Mouse (Mus musculus): ENCODE measurements around the gene Sectm1a.
"Not testable (repeated sequence)": the region's sequence is repeated elsewhere in the genome, so short reads cannot be mapped to it uniquely, and the experiment has no call there.

Gene Sectm1a

DNA sequence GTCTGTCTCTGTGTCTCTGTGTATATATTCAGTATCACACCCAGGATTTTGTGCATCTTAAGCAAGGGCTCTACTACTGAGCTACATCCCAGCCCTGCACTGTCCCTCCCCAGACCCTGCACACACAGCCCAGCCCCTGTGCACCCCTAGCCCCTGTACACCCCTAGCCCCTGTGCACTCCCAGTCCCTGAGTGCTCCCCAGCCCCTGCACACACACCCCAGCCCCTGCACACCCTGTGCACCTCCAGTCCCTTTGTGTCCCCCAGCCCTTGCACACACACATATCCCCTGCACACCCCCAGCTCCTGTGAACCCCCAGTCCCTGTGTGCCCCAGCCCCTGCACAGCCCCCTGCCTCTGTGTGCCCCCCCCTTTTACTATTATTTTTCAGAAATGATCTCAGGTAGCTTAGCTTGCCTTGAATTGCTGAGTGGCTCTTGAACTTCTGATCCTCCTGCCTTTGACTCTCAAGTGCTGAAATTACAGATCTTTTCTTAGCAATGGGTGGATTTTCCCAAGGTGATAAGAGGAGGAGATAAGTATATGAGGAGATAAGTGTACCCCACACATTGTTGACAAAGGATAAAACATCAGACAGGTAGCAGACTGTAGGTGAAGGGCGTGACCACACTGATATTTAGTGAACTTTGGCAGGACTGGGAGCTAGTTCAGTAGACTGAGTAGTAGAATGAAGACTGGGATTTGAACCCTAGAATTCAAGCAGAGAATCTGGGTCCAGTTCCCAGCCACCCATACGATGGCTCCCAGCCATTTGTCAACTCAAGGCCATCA lies 8.9 kb upstream of the Sectm1a start:
- DNase-seq (ENCODE audit: low spot score in 2 of 2), result no peak

DNA sequence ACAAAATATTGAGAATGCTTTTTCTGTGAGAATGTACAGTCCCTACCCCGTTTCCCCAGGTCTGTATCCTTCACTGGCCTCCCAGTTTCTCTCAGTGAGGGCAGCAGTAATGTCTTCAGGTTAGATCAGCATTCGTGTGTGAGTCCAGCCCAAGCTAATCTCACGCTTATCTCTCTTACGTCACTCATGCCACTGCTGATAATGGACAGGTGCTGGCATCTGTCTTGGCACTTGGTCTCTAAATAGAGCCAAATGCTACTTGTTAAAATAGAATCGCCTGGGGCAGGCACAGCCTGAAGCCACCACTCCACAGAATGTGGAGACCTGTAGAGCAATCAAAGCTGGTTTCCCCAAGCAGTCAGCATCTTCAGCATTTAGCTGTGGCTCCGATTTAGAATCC lies 8.0 kb upstream of the Sectm1a start:
- DNase-seq (ENCODE audit: low spot score in 2 of 2), result no peak

GRCm38 (mm10) chr11:121086296-121086695 lies 5.3 kb upstream of the Sectm1a start:
- DNase-seq (ENCODE audit: low spot score in 2 of 2), result no peak

- DNase-seq (ENCODE audit: low spot score in 2 of 2), result no peak
These were observed 4.2 kb upstream of the Sectm1a start for GRCm38 (mm10) chr11:121085181-121085580.

DNA sequence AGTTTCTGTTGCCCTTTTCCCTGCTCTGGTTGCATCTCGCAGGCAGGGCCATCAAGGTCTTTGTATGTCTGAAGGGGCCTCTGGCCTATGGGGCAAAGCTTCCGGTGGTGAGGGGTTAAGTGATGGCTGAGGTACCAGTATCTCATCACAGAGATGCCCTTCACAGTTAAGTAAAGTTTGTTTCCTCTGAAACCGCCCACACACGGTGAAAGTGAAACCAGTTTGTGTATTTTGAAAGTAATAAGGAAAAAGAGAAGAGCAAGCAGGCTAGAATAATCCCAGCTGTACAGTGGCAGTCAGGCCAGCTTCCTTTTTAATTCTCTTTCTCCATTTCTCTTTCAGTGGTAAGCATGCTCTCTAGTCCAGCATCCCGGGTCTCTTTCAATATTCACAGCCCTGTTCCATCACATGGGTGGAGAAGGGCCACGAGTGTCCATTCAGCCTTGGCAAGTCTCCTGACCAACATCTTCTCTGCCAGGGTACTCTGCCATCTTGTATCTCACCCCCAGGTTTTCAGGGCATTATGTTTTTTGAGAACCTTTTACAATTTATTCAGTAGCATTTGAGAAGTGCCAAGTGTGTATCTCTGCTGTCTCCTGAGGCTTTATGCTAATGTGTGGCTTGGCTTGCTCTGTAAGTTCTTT lies 2.0 kb upstream of the Sectm1a start:
- DNase-seq (ENCODE audit: low spot score in 2 of 2), result peak; percentile 70 to 72

- DNase-seq (ENCODE audit: low spot score in 2 of 2), result no peak
These were observed 1.2 kb upstream of the Sectm1a start for GRCm38 (mm10) chr11:121082250-121082649.

GRCm38 (mm10) chr11:121080330-121080729 lies 690 bp downstream of the Sectm1a start:
- no peak for DNase-seq (ENCODE audit: low spot score in 2 of 2)

- DNase-seq (ENCODE audit: low spot score in 2 of 2), result no peak
These were observed 5.4 kb downstream of the Sectm1a start for GRCm38 (mm10) chr11:121075655-121076054.

DNA sequence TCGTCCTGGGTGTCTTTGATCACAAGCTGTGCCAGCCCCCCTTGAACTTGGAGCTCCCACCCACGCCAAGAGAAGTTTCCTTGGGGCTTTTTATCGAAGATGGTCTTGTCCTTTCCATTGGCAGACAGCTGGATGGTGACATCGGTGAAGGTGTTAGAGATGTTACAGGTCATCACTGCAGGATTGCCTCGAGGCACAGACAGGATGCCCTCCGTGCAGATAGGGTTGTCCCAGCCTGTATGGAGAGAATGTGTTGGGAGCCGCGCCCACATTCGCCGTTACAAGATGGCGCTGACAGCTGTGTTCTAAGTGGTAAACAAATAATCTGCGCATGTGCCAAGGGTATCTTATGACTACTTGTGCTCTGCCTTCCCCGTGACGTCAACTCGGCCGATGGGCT lies 11.4 kb downstream of the Sectm1a start:
- DNase-seq (ENCODE audit: low spot score in 2 of 2), result not testable (repeated sequence)

DNA sequence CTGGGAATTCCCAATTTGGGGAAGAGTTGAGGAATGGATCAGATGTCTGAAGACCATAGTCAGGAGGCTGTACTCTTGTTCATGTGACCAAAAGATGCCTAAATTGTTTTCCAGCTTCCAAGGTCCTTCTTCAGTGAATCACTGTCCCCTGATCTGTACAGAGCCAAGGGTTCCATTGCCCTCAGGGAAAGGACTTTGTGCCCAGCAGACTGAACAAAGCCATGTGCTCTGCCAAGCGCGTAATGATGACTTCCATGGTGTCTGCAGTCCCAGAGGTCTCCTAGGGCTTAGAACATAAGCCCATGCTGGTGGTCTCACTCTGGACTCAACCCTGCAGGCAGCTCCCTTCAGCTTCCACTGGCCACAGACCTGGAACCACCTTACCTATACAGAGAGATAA lies 13.1 kb downstream of the Sectm1a start:
- DNase-seq (ENCODE audit: low spot score in 2 of 2), result no peak

DNA sequence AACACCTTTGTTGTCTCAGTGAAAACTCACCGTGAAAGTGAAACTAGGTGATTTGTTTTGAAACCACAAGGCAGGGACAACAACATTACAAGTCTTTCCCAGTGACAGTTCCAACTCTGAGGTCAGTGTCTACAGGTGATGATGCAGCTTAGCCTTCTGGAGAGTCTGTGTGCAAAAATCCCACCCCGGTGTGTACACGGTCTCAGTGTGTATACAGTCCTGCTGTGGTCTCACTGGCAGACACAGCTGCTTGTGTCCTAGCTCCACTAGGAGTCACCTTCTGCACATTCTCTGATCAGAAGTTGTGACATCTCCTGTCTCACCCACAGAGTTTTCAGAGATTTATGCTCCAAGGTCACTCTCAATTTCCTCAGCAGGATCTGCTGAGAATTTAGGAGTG lies 16.8 kb downstream of the Sectm1a start:
- peak in 1 of 2 experiments; percentile 29 for DNase-seq (ENCODE audit: low spot score in 2 of 2)

DNA sequence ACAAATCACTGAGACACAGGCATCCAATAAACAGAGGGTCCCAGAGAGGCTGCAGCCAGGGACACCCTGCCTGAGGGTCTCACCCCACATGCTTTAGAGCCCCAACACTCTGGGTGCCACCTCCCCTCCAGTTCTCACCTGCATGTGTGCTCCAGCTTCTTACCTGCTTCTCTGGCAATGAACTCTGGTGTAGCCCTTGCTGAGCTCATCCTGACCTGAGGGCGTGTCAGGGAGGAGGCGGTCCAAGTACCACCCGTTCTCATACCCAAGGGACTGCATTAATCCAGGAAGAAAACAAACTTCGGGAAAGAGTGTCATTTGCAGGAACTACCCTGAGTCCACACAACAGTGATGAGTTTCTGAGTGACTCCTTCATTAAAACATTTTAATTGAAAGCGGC lies 17.6 kb downstream of the Sectm1a start, which contains the start of gene Sectm1b:
TSS of gene Sectm1b (minus strand) at position 191 of the 400 bp plus-strand sequence.
- no peak for DNase-seq (ENCODE audit: low spot score in 2 of 2)

GRCm38 (mm10) chr11:121061615-121062014 lies 19.4 kb downstream of the Sectm1a start:
- DNase-seq (ENCODE audit: low spot score in 2 of 2), result no peak

GRCm38 (mm10) chr11:121060401-121061067 lies 20.5 kb downstream of the Sectm1a start:
- DNase-seq (ENCODE audit: low spot score in 2 of 2), result not testable (repeated sequence)

- DNase-seq (ENCODE audit: low spot score in 2 of 2), result no peak
These were observed 21.5 kb downstream of the Sectm1a start for GRCm38 (mm10) chr11:121059471-121059870.

- no peak for DNase-seq (ENCODE audit: low spot score in 2 of 2)
These were observed 22.1 kb downstream of the Sectm1a start for GRCm38 (mm10) chr11:121058956-121059355.

GRCm38 (mm10) chr11:121058122-121058521 lies 22.9 kb downstream of the Sectm1a start:
- no peak for DNase-seq (ENCODE audit: low spot score in 2 of 2)

DNA sequence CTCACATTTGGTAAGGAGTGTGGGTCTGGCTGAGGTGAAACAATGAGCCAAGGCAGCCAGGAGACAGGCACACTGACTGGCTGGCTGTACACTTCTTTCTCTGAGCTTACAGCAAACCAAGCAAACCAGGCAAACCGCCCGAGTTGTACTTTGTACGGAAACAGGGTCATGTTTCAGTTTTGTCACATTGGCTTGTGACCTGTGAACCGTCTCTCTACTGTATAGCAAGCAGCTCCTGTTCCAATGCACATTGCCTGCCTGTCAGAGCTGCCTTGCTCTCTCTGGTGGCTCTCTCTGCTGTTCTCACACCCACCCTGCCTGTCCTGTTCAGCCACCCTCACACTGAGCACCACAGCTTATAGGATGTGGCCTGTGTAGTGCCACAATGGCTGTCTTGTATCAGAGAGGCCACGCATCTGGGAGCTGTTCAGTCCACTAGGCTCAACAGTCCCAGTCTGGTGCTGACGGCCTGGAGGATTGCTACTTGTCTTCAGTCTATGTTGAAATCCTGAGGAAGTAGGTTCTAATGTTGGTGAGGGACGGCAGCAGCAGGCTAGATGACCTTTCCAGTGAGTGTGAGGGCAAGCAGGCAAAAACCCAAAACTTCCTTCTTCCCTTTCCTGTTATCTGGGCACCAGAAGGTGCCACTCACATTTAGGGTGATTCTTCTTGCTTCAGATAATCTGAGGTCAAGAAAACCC lies 24.3 kb downstream of the Sectm1a start:
- DNase-seq (ENCODE audit: low spot score in 2 of 2), result no peak

DNA sequence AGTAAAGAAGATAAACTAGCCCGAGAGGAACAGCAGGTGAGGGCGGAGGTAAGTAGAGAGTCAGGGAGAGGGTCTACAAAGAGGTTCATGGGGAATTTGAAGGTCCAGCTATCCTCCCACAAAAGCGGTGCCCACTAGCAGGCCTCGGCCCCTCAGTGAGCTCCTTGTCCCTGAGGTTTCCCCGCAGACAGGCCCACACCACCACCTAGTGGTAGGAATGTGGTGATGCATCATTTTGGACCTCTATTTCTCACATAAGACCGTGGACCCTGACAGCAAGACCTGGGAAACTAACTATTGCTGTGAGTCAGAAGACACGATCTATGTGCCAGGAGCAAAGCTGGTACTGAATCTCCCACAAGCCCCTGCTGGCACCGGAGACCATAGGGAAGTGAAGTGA lies 27.5 kb downstream of the Sectm1a start:
- DNase-seq (ENCODE audit: low spot score in 2 of 2), result peak; percentile 66 to 72

DNA sequence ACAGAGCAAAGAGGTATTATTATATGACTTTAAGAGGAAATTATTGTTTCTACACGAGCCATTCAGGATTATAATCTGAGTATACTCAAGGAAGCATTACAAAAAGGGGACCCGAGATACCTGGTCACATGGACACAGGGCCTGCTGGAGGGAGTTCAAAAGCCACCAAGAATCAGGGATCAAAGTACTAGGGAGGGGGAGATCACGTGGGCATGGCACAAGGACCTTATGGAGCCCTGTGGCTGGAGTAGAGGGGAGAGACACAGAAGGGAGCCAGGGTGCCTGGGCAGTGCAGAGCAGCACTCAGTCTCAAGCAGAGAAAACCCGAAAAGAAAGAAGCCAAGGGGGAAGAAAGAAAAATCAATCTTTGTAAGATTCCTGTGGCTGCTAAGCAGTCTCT lies 28.6 kb downstream of the Sectm1a start:
- DNase-seq (ENCODE audit: low spot score in 2 of 2), result no peak

- DNase-seq (ENCODE audit: low spot score in 2 of 2), result no peak
These were observed 29.2 kb downstream of the Sectm1a start for GRCm38 (mm10) chr11:121051793-121052192.

GRCm38 (mm10) chr11:121049840-121050239 lies 31.2 kb downstream of the Sectm1a start:
- no peak for DNase-seq (ENCODE audit: low spot score in 2 of 2)

Data from natural killer cell, adult 2 months (primary cell).